Mouse (Mus musculus) erythroblast, embryonic 14.5 days (primary cell): Measurements from ENCODE around the gene Ssu2. TPM values are rescaled to one million over a fixed set of nuclear protein-coding genes. Genes with fewer than 3 reads are reported as not detected.

ENCODE experiments used
- H3K27me3 ChIP-seq: 2 replicates; pipeline ENCODE4 v1.6.1; 2012; ENCODE audit warnings: inconsistent platforms; ENCODE audit not compliant: control insufficient read depth
- H3K36me3 ChIP-seq: 2 replicates; pipeline ENCODE4 v1.6.1; 2012; ENCODE audit warnings: mild to moderate bottlenecking, inconsistent platforms; ENCODE audit not compliant: control insufficient read depth
- H3K4me1 ChIP-seq: 2 replicates; pipeline ENCODE4 v1.6.1; 2012; ENCODE audit warnings: inconsistent platforms; ENCODE audit not compliant: control insufficient read depth
- H3K4me3 ChIP-seq: replicated peaks from 2 replicates; pipeline ENCODE3; 2012; ENCODE audit warnings: moderate library complexity, mild to moderate bottlenecking, inconsistent platforms
- H3K9me3 ChIP-seq: 2 replicates; pipeline ENCODE4 v1.6.1; 2012; ENCODE audit warnings: low read length, inconsistent platforms, mixed read lengths; ENCODE audit not compliant: control insufficient read depth
- GATA1 ChIP-seq: IDR thresholded peaks from 2 replicates; pipeline ENCODE4 v1.6.1; 2012; ENCODE audit warnings: low read length, inconsistent platforms, mixed read lengths
- TAL1 ChIP-seq: IDR thresholded peaks from 3 replicates; pipeline ENCODE4 v1.6.1; 2012; ENCODE audit warnings: low read length, inconsistent platforms, mixed read lengths
- polyA plus RNA-seq: library from polyadenylated mRNA; stranded (reverse); fragments of >175 nt; gene quantifications from 2 replicates; pipeline ENCODE4 v1.2.3, GENCODE M21; 2012

Gene Ssu2
- not detected in 2 replicates for polyA plus RNA-seq

GRCm38 (mm10) chr6:112387947-112388346 is at the start of gene Ssu2:
Gene Ssu2 (minus strand): TSS chr6:112388023.
- Histone ChIP-seq H3K4me3 (no peak within 1 kb of the TSS), H3K4me1 (no peaks in the 10 kb centered on the region), H3K36me3 (no peaks in the 10 kb centered on the region), H3K27me3 (no peaks in the 10 kb centered on the region), H3K9me3 (no peaks in the 10 kb centered on the region)
- no peak for TF ChIP-seq GATA1
- TF ChIP-seq TAL1, result no peak

DNA sequence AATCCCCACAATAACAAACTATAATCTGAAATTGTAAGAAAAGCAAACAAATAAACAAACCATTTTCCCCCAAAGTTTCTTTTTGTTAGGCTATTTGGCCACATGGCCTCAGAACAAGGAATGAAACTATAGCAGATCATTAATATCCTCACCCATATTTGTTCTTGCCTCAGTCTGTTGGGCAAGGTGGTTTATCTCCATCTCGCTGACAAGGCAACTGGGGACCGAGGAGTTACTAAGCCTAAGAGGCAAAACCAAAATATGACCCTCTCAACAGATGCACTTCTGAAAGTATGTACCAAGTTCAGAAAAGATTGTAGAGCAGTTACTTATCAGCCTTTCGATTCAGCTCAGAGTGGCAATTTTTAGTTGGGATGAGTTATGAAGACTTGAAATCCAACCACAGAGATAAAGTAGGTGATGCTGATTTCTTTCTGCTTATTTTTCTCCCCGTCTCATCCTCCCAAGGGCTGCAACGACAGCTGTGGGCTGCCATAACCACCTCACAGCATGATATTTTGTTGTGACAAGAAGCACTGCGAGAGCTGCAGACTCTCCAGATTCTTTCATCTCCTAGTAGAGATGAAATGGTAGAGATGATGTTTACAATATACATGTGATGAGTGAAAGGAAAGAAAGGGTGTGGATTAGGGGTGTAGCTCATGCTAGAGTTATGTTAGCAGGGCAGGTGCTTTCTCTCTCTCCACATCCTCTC is 38.4 kb upstream of the Ssu2 start:
- H3K4me3 ChIP-seq, result no peak overlapping the region
- H3K4me1 ChIP-seq, result no peaks in the 10 kb centered on the region
- H3K36me3 ChIP-seq, result no peaks in the 10 kb centered on the region
- H3K9me3 ChIP-seq, result peaks cover 16% of the 10 kb centered on the region
- TF ChIP-seq GATA1, result no peak
- no peaks in the 10 kb centered on the region for H3K27me3 ChIP-seq

DNA sequence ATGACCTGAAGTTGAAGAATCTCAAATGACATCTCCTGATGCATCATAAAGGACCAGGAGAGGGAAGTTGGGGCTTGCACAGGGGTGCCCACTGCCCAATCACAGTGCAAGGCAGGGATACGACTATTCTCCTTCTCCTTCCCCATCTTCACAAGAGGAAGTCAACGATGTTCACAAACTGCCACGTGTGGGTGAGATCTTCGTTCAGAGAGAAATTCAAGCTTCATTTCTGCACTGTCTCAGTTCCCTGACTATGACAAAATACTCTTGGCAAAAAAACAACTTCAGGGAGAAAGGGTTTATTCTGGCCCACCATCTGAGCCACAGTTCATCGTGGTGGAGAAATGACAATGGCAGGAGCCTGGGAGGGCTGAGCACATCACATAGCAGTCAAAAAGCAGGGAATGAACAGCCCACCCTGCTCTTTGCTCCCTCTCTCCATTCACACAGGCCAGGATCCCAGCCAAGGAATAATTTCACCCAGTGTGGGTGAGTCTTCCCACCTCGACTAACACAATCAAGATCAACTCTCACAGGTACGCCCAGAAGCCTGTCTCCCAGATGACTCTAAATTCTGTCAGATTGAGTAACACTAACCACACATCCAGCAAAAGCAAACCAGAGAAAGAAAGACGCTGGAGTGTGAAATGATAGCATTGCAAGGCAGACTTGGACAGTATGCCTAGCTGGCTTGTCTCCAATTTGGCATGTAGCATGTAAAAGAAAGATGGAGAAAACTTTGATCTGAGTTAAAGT is 36.1 kb upstream of the Ssu2 start:
- Histone ChIP-seq H3K9me3 (peaks cover 17% of the 10 kb centered on the region), H3K36me3 (no peaks in the 10 kb centered on the region), H3K27me3 (no peaks in the 10 kb centered on the region), H3K4me3 (no peak overlapping the region), H3K4me1 (no peaks in the 10 kb centered on the region)
- TF ChIP-seq TAL1 (no peak), GATA1 (no peak)

DNA sequence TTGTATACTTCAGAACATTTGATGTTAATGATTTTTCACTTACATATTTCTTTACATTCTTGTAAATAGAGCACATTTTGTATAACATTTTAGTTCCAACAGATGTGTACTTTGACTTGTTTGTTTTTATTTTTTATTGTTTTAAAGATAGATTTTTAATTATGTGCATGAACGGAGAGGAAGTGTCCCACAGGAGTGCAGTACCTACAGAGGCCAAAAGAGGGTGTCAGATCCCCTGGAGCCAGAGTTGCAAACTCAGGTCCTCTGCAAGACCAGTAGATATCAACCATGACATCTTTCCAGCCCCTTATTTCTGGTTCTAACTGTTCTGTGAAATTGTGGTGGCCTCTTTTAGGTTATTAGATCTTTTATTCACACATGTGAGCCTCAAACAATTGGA is 33.1 kb upstream of the Ssu2 start:
- Histone ChIP-seq H3K9me3 (peaks cover 17% of the 10 kb centered on the region), H3K4me3 (no peak overlapping the region), H3K4me1 (no peaks in the 10 kb centered on the region), H3K27me3 (no peaks in the 10 kb centered on the region), H3K36me3 (no peaks in the 10 kb centered on the region)
- TF ChIP-seq TAL1 (no peak), GATA1 (no peak)

DNA sequence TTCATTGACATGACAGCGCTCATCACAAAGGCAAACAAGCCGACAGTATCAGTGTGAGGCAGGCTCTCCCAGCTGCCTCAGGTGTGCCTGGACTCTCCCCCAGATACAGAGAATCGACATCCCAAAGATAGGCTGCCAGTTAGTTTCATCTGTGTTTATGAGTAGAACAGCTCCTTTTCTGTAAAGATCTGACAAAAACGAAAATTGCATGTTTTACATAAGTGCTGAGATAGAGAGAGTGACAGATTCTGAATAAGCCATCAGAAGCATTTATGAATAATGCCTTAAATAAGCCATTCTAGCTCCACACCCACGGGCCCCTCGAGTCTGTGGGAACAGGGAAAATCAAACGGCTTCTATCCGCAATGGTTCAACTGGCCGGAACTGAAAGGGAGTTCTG is 31.5 kb upstream of the Ssu2 start:
- Histone ChIP-seq H3K36me3 (no peaks in the 10 kb centered on the region), H3K4me1 (no peaks in the 10 kb centered on the region), H3K4me3 (no peak overlapping the region), H3K27me3 (no peaks in the 10 kb centered on the region), H3K9me3 (peaks cover 17% of the 10 kb centered on the region)
- TF ChIP-seq TAL1, result no peak
- TF ChIP-seq GATA1, result no peak

DNA sequence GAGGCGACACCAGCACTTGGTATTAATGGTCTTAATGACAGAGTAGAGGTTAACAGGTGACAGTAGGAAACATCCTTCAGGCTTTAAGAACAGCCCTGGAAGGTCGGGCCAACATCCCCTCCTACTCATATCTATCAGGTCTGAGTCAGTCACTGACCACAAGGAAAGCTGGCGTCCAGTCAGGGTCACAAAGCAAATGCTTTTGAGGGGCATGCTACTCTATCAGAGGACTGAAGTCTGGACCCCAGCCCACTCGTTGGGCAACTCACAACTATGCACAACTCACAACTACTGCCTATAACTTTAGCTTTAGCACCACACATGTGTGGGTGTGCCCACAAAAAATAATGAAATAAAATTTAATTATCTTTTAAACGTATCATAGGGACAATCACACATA is 16.3 kb upstream of the Ssu2 start:
- no peak for TF ChIP-seq TAL1
- TF ChIP-seq GATA1, result no peak

GRCm38 (mm10) chr6:112401953-112402683 is 14.3 kb upstream of the Ssu2 start:
- TF ChIP-seq GATA1, result no peak
- no peak for TF ChIP-seq TAL1
- H3K4me3 ChIP-seq, result no peak overlapping the region
- H3K27me3 ChIP-seq, result no peaks in the 10 kb centered on the region
- H3K36me3 ChIP-seq, result no peaks in the 10 kb centered on the region
- no peaks in the 10 kb centered on the region for H3K4me1 ChIP-seq
- no peaks in the 10 kb centered on the region for H3K9me3 ChIP-seq

More for the DNA sequence above, 16.3 kb upstream of the Ssu2 start:
- H3K27me3 ChIP-seq, result no peaks in the 10 kb centered on the region
- H3K36me3 ChIP-seq, result no peaks in the 10 kb centered on the region
- H3K4me1 ChIP-seq, result no peaks in the 10 kb centered on the region
- no peak overlapping the region for H3K4me3 ChIP-seq
- no peaks in the 10 kb centered on the region for H3K9me3 ChIP-seq

GRCm38 (mm10) chr6:112397351-112397750 is 9.5 kb upstream of the Ssu2 start:
- no peaks in the 10 kb centered on the region for H3K4me1 ChIP-seq
- no peak for TF ChIP-seq TAL1
- no peak for TF ChIP-seq GATA1
- H3K4me3 ChIP-seq, result no peak overlapping the region
- no peaks in the 10 kb centered on the region for H3K9me3 ChIP-seq
- no peaks in the 10 kb centered on the region for H3K36me3 ChIP-seq
- H3K27me3 ChIP-seq, result no peaks in the 10 kb centered on the region

- no peaks in the 10 kb centered on the region for H3K27me3 ChIP-seq
- no peak overlapping the region for H3K4me3 ChIP-seq
- H3K36me3 ChIP-seq, result no peaks in the 10 kb centered on the region
- H3K4me1 ChIP-seq, result no peaks in the 10 kb centered on the region
- no peaks in the 10 kb centered on the region for H3K9me3 ChIP-seq
- TF ChIP-seq GATA1 (no peak), TAL1 (no peak)
Measured at GRCm38 (mm10) chr6:112396352-112396751, 8.5 kb upstream of the Ssu2 start.
